Comparison of ENCODE assay signal across 8 mouse cellular contexts in genomic region chr19:3669100-3669499, GRCm38 (mm10).
A peak's percentile ranks its signal among the peaks of the same experiment; 100 is the strongest.
DNase-seq lines count a peak whose midpoint lies in the region.

No protein-coding gene starts in this region.

- DNase-seq in retina, postnatal 1 day = peak; percentile 44
- DNase-seq in retina, embryonic 14.5 days (ENCODE audit: low spot score) = no peak
- peak; percentile 48 for DNase-seq in forelimb bud, embryonic 11.5 days (ENCODE audit: low read depth, low spot score)
- DNase-seq in kidney, adult 18-20 months = peak; percentile 43
- DNase-seq in lung, postnatal 10 days = peak; percentile 80
- DNase-seq in MN1 (ENCODE audit: low spot score) = no peak
- DNase-seq in spleen, adult 18-20 months = no peak
- DNase-seq in frontal cortex, postnatal 14 days (ENCODE audit: low spot score in 2 of 2) = no peak

Comparison
In these comparisons a context has a peak if more than half of its experiments do, and no peak if none do; other contexts are left out.
1. DNase-seq: peak in retina, postnatal 1 day (single experiment), forelimb bud, embryonic 11.5 days (single experiment), kidney, adult 18-20 months (single experiment) and lung, postnatal 10 days (single experiment); none in retina, embryonic 14.5 days (single experiment), MN1 (single experiment), spleen, adult 18-20 months (0 of 2) and frontal cortex, postnatal 14 days (0 of 2).